Mouse (Mus musculus) left cerebral cortex, adult 11 months (tissue): ENCODE results near the gene Gpr1.
"Not testable (repeated sequence)": the region's sequence is repeated elsewhere in the genome, so short reads cannot be mapped to it uniquely, and the experiment has no call there.

Source experiments
- DNase-seq: peaks from one replicate; pipeline ENCODE4 v3.0.0; 2022; ENCODE audit warnings: low spot score

Gene Gpr1

DNA sequence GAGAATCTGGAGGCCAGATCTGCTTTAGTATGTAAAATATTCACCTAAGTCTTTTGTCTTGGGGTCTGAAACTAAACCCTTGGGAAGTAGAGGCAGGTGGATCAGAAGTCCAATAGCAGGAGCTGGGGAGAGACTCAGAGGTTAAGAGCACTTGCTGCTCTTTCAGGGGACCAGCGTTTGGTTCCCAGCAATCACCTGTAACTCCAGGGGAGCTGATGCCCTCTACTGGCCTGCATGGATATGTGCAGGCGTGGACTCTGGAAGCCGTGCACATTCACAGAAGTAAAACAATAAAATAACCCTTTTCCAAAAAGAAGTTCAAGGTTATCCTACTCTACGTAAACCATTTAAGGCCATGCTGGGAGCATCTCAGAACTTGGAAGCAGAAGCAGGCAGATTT lies 4.9 kb upstream of the Gpr1 start:
- no peak for DNase-seq

- DNase-seq: no peak
Observed at GRCm38 (mm10) chr1:63214631-63215030, 288 bp upstream of the Gpr1 start.

GRCm38 (mm10) chr1:63213478-63214270 lies 669 bp downstream of the Gpr1 start:
- no peak for DNase-seq

- no peak for DNase-seq
Observed at GRCm38 (mm10) chr1:63209861-63210529, 4.3 kb downstream of the Gpr1 start.

DNA sequence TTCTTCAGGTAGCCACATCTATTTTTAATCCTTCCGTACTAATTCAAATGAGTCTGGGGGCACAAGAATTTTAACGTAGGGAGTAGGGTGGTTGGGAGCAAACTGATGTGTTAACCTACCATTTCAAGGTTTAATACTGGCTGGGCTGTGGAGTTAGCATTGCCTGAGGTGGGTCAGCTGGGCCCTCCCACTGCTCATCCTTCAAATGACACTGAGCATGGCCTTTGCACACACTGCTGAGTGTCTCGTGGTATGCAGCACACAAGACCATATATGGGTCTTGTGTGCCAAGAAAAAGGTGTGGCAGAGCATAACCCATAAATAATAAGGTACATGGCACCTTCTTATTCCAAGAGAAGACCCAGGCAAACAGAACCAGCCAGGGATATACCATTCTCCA lies 6.7 kb downstream of the Gpr1 start:
- no peak for DNase-seq

- no peak for DNase-seq
Observed at GRCm38 (mm10) chr1:63204660-63205394, 9.5 kb downstream of the Gpr1 start.

GRCm38 (mm10) chr1:63203950-63204659 lies 10.2 kb downstream of the Gpr1 start:
- DNase-seq: no peak

- DNase-seq: no peak
Observed at GRCm38 (mm10) chr1:63203471-63203870, 10.9 kb downstream of the Gpr1 start.

GRCm38 (mm10) chr1:63201672-63202071 lies 12.7 kb downstream of the Gpr1 start:
- no peak for DNase-seq

DNA sequence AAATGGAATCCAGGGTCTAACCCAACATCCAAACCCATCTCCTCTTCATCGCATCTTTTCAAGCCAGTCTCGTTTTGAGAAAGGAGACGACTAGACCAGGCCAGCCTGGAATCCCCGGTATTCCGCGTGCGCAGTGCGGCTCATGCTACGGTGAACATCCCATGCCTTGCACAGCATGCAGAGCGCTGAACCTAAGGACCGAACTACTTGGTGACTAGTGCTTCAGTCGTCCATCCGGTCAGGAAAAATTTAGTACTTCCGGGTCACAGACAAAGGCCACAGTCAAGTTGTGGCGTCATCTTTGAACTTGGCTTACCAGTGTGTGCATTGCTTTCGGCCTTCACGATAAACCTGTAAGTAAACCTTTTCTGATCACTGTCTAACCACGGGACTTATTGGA lies 14.0 kb downstream of the Gpr1 start:
- DNase-seq: no peak

GRCm38 (mm10) chr1:63199387-63199786 lies 15.0 kb downstream of the Gpr1 start:
- DNase-seq: no peak

- DNase-seq: no peak
Observed at GRCm38 (mm10) chr1:63195848-63196512, 18.4 kb downstream of the Gpr1 start.

- no peak for DNase-seq
Observed at GRCm38 (mm10) chr1:63192306-63193065, 21.9 kb downstream of the Gpr1 start.

DNA sequence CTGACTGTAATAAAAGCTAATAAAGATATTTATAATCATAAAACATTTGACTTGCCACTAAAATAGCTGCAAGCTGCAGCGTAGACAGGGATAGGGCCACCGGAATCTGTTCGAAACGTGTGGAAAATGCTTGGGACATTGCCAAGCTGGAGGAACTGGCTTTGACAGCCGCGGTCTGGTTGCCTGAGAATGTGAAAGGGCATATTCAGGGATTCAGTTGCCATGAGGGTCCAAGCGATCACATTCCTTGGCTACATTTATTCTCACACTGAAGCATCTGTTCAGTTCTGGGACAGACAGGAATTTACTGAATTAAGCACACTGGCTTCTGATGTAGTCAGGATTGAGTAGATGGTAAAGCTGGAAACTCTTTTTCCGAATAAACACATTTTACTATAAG lies 23.5 kb downstream of the Gpr1 start:
- no peak for DNase-seq

- DNase-seq: no peak
Observed at GRCm38 (mm10) chr1:63188536-63188935, 25.8 kb downstream of the Gpr1 start.

GRCm38 (mm10) chr1:63185430-63185829 lies 28.9 kb downstream of the Gpr1 start:
- DNase-seq: not testable (repeated sequence)

DNA sequence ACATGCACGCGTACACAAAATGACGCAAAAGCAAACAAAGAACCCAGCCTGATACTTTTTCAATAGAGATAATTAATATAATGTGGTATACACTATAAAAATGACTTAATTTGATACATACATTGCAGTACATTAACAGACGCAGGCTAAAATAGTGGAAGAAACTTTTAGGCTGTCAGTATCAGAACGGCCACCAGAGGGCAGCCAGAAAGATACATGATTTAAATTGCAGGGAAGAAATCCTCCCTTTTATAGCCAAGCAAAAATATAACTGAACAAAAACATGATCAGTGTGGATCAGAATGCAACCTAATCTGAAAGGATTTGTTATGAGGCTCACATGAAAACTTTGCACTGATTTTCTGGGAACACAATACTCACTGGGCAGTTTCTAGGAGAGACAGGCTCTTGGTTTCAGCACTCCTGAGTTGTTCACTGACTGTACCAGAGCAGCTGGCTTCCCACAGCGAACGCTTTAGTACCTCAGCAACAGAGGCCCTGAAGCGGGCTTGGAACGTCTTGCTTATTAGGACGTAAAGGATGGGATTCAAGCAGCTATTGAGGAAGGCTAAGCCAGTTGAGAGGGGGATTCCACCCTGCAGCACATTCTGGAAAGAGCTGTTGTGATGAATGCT lies 31.6 kb downstream of the Gpr1 start:
- peak; percentile 48 for DNase-seq

- DNase-seq: no peak
Observed at GRCm38 (mm10) chr1:63182212-63182611, 32.1 kb downstream of the Gpr1 start.

GRCm38 (mm10) chr1:63181480-63181879 lies 32.9 kb downstream of the Gpr1 start:
- no peak for DNase-seq

DNA sequence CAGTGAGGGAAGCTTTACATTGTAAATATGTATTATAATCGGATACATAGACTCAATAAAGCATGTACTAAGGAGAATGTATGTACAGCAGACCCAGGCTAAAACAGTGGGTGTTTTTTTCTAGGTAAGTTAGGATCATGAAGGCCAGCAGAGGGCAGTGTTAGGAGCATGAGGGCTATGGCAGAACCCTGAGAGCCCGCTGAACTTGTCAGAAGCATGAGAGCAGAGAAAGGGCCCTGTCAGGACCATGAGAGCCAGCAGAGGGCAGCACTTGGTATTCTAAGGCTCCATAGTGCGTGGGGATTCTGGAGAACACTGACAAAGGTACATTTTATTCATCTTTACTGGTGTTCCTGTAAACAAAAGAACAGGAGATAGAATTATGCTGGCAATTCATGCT lies 33.3 kb downstream of the Gpr1 start:
- DNase-seq: peak; percentile 90
